Mouse (Mus musculus) layer of hippocampus, adult 6 months (tissue): ENCODE measurements around the gene Gm14851. TPM values are rescaled to one million over a fixed set of nuclear protein-coding genes. Genes with fewer than 3 reads are reported as not detected.

Source experiments
- long read RNA-seq, 2 experiments: library from polyadenylated mRNA; unstranded; transcript quantifications; one replicate each; pipeline ENCODE4 v2.0.0; 2019 to 2020
- polyA plus RNA-seq: library from polyadenylated mRNA; unstranded; fragments of <200 nt; fragmentation: Nextera tagmentation; gene quantifications from 2 replicates; pipeline ENCODE4 v1.2.3, GENCODE M21; 2021

The Gm14851 gene
- polyA plus RNA-seq, result not detected in 2 replicates
- long read RNA-seq, experiment 1, result 0 reads
- long read RNA-seq, experiment 2, result 0 reads

DNA sequence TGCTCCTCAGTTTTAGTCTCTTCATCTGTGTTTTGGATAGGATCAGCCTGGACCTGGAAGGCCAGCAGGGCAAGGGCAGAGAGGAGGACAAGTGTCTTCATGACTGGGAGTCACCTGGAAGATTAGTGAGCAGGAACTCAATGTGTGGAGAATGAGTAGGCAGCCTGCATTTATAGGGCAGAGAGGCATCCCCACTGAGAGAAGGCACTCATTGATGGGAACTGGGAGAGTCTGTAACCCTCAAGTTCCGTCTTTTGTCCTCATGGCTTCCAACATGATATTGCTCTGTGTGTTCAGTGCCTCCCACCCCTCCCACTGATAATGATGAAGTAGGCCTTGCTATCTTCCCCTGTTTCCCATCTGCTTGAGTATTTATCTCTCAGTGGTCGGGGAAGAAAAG lies at the start of gene Gm14851:
Gm14851 (minus strand) TSS at position 101 of the 400 bp plus-strand sequence.

DNA sequence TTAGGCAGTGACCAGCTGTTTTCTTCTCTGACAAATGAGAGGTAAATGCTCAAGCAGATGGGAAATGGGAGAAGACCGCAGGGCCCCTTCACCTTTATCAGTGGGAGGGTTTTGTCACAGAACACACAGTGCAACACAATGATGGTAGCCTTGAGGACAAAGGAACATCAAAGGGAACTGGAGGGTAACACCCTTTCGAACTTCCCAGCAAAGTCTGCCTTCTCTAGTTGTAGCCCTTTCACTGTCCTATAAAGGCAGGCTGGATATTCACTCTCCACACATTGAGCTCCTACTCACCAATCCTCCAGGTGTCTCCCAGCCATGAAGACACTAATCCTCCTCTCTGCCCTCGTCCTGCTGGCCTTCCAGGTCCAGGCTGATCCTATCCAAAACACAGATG lies 38.5 kb upstream of the Gm14851 start, which contains the start of gene Defa30:
Defa30 (plus strand) TSS at position 301 of the 400 bp plus-strand sequence.

DNA sequence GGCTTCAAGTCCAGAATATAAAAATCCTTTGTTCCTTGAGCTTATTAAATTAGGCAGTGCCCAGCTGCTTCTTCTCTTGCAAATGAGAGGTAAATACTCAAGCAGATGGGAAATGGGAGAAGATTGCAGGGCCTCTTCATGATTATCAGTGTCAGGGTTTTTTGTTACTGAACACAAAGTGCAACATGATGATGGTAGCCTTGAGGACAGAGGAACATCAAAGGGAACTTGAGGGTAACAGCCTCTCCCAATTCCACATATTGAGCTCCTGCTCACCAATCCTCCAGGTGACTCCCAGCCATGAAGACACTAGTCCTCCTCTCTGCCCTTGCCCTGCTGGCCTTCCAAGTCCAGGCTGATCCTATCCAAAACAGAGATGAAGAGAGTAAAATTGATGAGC lies 11.7 kb downstream of the Gm14851 start, which contains the start of gene Defa25:
Defa25 (plus strand) TSS at position 301 of the 400 bp plus-strand sequence.

DNA sequence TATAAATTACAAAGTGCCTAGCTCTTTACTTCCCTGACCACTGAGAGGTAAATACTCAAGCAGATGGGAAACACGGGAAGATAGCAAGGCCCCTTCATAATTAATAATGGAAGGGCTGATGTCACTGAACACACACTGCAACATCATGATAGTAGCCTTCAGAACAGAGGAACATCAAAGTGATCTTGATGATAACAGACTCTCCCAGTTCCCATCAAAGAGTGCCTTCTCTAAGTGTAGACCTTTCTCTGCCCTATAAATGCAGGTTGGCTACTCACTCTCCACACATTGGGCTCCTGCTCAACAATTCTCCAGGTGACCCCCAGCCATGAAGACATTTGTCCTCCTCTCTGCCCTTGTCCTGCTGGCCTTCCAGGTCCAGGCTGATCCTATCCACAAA lies 31.1 kb downstream of the Gm14851 start, which contains the start of gene Defa35:
Defa35 (plus strand) TSS at position 301 of the 400 bp plus-strand sequence.

DNA sequence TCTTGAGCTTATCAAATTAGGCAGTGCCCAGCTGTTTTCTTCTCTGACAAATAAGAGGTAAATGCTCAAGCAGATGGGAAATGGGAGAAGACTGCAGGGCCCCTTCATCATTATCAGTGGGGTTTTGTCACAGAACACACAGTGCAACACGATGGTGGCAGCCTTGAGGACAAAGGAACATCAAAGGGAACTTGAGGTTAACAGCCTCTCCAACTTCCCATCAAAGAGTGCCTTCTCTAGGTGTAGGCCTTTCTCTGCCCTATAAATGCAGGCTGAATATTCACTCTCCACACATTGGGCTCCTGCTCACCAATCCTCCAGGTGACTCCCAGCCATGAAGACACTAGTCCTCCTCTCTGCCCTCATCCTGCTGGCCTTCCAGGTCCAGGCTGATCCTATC lies 41.1 kb downstream of the Gm14851 start, which contains the start of gene Defa23:
Defa23 (plus strand) TSS at position 301 of the 400 bp plus-strand sequence.

Other genes starting within 250 kb of the Gm14851 start
- not detected in 2 replicates for gene Defb33, start 203.4 kb downstream of the Gm14851 start, polyA plus RNA-seq
- gene Gm15056, start 193.4 kb downstream of the Gm14851 start, polyA plus RNA-seq, result not detected in 2 replicates
- not detected in 2 replicates for gene Gm6040, start 174.0 kb downstream of the Gm14851 start, polyA plus RNA-seq
- gene AY761185, start 151.3 kb downstream of the Gm14851 start, polyA plus RNA-seq, result not detected in 2 replicates
- gene Defa21, start 70.5 kb downstream of the Gm14851 start, polyA plus RNA-seq, result not detected in 2 replicates
- not detected in 2 replicates for gene Defa23, start 41.0 kb downstream of the Gm14851 start, polyA plus RNA-seq
- gene Defa35, start 31.0 kb downstream of the Gm14851 start, polyA plus RNA-seq, result not detected in 2 replicates
- not detected in 2 replicates for gene Defa25, start 11.6 kb downstream of the Gm14851 start, polyA plus RNA-seq
- gene Defa30, start 38.6 kb upstream of the Gm14851 start, polyA plus RNA-seq, result not detected in 2 replicates
- not detected in 2 replicates for gene Defa22, start 66.2 kb upstream of the Gm14851 start, polyA plus RNA-seq
- gene Defa31, start 95.6 kb upstream of the Gm14851 start, polyA plus RNA-seq, result not detected in 2 replicates
- gene Gm15293, start 105.5 kb upstream of the Gm14851 start, polyA plus RNA-seq, result not detected in 2 replicates
- not detected in 2 replicates for gene Gm15292, start 153.7 kb upstream of the Gm14851 start, polyA plus RNA-seq
- not detected in 2 replicates for gene Defa27, start 219.5 kb upstream of the Gm14851 start, polyA plus RNA-seq
- gene Defa29, start 231.0 kb upstream of the Gm14851 start, polyA plus RNA-seq, result not detected in 2 replicates